In the genomic region with DNA sequence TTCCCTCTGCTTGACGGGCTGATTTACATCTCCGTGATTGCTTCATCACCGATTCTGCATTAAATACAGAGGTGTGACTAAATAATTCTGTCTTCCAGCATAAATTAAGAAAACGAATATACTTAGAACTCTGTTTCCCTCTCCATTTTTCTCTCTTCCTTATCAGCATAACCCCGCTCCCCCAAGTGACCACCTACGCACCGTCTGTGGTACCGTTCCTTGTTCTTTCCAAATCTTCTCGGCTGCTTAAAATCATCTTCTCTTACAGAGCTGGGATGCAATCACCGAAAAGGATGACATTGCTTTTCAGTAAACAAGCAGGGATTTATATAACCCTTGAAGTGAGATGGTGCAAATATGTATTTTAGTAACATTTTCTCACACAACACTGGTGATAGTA, we compare ENCODE assay signal across 17 mouse cellular contexts.
DNase-seq lines count a peak whose midpoint lies in the region; ATAC-seq and TF ChIP-seq lines count a peak whose summit lies in the region.
"Had no signal": no experiment of that assay in that cellular context is flagged by ENCODE, and none has a peak within 500 bp of the region (broad histone marks: within the 10 kb centered on the region; RNA-seq: fewer than 3 reads in every experiment).

No protein-coding gene starts in this region.

- no peaks in the 10 kb centered on the region for H3K27me3 ChIP-seq in liver, embryonic 12.5 days (replicated peaks)
- H3K27me3 ChIP-seq in heart, embryonic 11.5 days (ENCODE audit: control insufficient read depth, insufficient read depth, low read length): no peaks in the 10 kb centered on the region
- H3K27me3 ChIP-seq: embryonic facial prominence, embryonic 15.5 days; midbrain, embryonic 12.5 days had no signal

- H3K9me3 ChIP-seq in liver, embryonic 12.5 days (replicated peaks): no peaks in the 10 kb centered on the region
- H3K9me3 ChIP-seq in heart, embryonic 11.5 days (replicated peaks; ENCODE audit: control insufficient read depth, low read length): no peaks in the 10 kb centered on the region
- H3K9me3 ChIP-seq: embryonic facial prominence, embryonic 15.5 days; midbrain, embryonic 12.5 days had no signal

- H3K4me2 ChIP-seq in liver, embryonic 12.5 days: no peak overlapping the region
- no peak overlapping the region for H3K4me2 ChIP-seq in heart, embryonic 11.5 days
- H3K4me2 ChIP-seq: embryonic facial prominence, embryonic 15.5 days; midbrain, embryonic 12.5 days had no signal

- no peak overlapping the region for H3K27ac ChIP-seq in liver, embryonic 12.5 days
- no peak overlapping the region for H3K27ac ChIP-seq in heart, embryonic 11.5 days (ENCODE audit: low read depth, low read length)
- H3K27ac ChIP-seq: embryonic facial prominence, embryonic 15.5 days; heart, adult 2 months; hindbrain, postnatal 0 days; liver, embryonic 14.5 days; midbrain, embryonic 12.5 days had no signal

- no peak overlapping the region for H3K9ac ChIP-seq in liver, embryonic 12.5 days
- H3K9ac ChIP-seq in heart, embryonic 11.5 days (ENCODE audit: low read depth, low read length): no peak overlapping the region
- H3K9ac ChIP-seq: embryonic facial prominence, embryonic 15.5 days; liver, embryonic 14.5 days; midbrain, embryonic 12.5 days had no signal

- TF ChIP-seq POLR2A in brain, embryonic 14.5 days (IDR thresholded peaks at IDR 0.05; ENCODE audit: borderline replicate concordance, extremely low read depth, insufficient read depth, insufficient read length, poor library complexity, severe bottlenecking): no peak
- no peak for TF ChIP-seq POLR2A in lung, adult 2 months (IDR thresholded peaks at IDR 0.05; ENCODE audit: borderline replicate concordance, extremely low read depth, low read depth, low read length)

- 79% methylated on average over 10 of the region's 10 CpGs for WGBS in lung, adult 2 months
- 74% methylated on average over 10 of the region's 10 CpGs for WGBS in liver, embryonic 12.5 days (ENCODE audit: insufficient replicate concordance)
- 82% methylated on average over 10 of the region's 10 CpGs for WGBS in heart, embryonic 11.5 days (ENCODE audit: insufficient replicate concordance)

- H3K4me3 ChIP-seq in lung, adult 2 months (replicated peaks; ENCODE audit: extremely low read depth, low read depth, low read length): no peak overlapping the region
- H3K4me3 ChIP-seq in liver, embryonic 12.5 days: no peak overlapping the region
- no peak overlapping the region for H3K4me3 ChIP-seq in heart, embryonic 11.5 days (ENCODE audit: low read depth, low read length)
- H3K4me3 ChIP-seq: embryonic facial prominence, embryonic 15.5 days; heart, adult 2 months; midbrain, embryonic 12.5 days had no signal

- H3K4me1 ChIP-seq in lung, adult 2 months (ENCODE audit: control insufficient read depth, insufficient read depth, low read length): no peaks in the 10 kb centered on the region
- H3K4me1 ChIP-seq in liver, embryonic 12.5 days: no peaks in the 10 kb centered on the region
- H3K4me1 ChIP-seq in heart, embryonic 11.5 days (ENCODE audit: control insufficient read depth, insufficient read depth, low read length): no peaks in the 10 kb centered on the region
- H3K4me1 ChIP-seq: embryonic facial prominence, embryonic 15.5 days; midbrain, embryonic 12.5 days had no signal

- H3K36me3 ChIP-seq in liver, embryonic 12.5 days: no peaks in the 10 kb centered on the region
- H3K36me3 ChIP-seq in heart, embryonic 11.5 days (ENCODE audit: control insufficient read depth, insufficient read depth, low read length): no peaks in the 10 kb centered on the region
- H3K36me3 ChIP-seq: embryonic facial prominence, embryonic 15.5 days; midbrain, embryonic 12.5 days had no signal

- no peak for ATAC-seq in liver, embryonic 12.5 days
- no peak for ATAC-seq in heart, embryonic 11.5 days (replicated peaks; ENCODE audit: insufficient number of reproducible peaks, low FRiP score, low TSS enrichment)
- ATAC-seq: forebrain, embryonic 16.5 days; hindbrain, postnatal 0 days had no signal

- peak; percentile 22 for DNase-seq in brain, embryonic 14.5 days (ENCODE audit: low read depth)
- peak; percentile 82 to 88 for DNase-seq in frontal cortex, postnatal 36 days (ENCODE audit: low spot score in 2 of 2)
- DNase-seq in layer of hippocampus, postnatal 36 days: peak; percentile 47 to 50
- peak; percentile 76 to 86 for DNase-seq in right cerebral cortex, adult 2 months (ENCODE audit: low spot score in 2 of 2)
- DNase-seq in kidney, postnatal 25 days: no peak
- no peak for DNase-seq in lung, adult 2 months
- DNase-seq: adrenal gland, postnatal 14 days; heart, adult 2 months; heart, postnatal 14 days; kidney, adult 8-10 months had no signal

- TF ChIP-seq CTCF in brain, embryonic 14.5 days (IDR thresholded peaks at IDR 0.05; ENCODE audit: borderline replicate concordance, extremely low read depth, insufficient read depth, insufficient read length): no peak
- TF ChIP-seq CTCF in lung, adult 2 months (IDR thresholded peaks at IDR 0.05; ENCODE audit: insufficient read depth, low read length): no peak

Comparison
In these comparisons a context has a peak if more than half of its experiments do, and no peak if none do; other contexts are left out.
1. DNase-seq: peak in brain, embryonic 14.5 days (single experiment), frontal cortex, postnatal 36 days (2 of 2), layer of hippocampus, postnatal 36 days (2 of 2) and right cerebral cortex, adult 2 months (2 of 2); none in kidney, postnatal 25 days (0 of 2) and lung, adult 2 months (single experiment).